Mouse (Mus musculus) left cerebral cortex, postnatal 10 days (tissue): ENCODE results near the gene Galt. TPM values are rescaled to one million over a fixed set of nuclear protein-coding genes. Genes with fewer than 3 reads are reported as not detected.

ENCODE experiments used
- DNase-seq, 2 experiments: peaks; one replicate each; pipeline ENCODE4 v3.0.0; 2021 to 2022; ENCODE audit warnings: low spot score in 2 of 2, mixed read lengths in 1 of 2; ENCODE audit errors: extremely low spot score in 1 of 2
- intact Hi-C: fragments of 180-260 bp; cut with DNase I; formaldehyde crosslinking; loops from one replicate; pipeline ENCODE4 v1.15.1; 2025
- total RNA-seq, 2 experiments: library from RNA; stranded (reverse); gene quantifications; 2 replicates each; pipeline ENCODE4 v1.2.3; 2021

Galt gene
- 10 to 100 TPM; 93.6 to 94.7 TPM for total RNA-seq

GRCm38 (mm10) chr4:41754797-41755337 lies at the start of gene Galt:
Gene Galt, plus strand, starts transcription at chr4:41755228.
- intact Hi-C loops, result no loop called here
- no peak for DNase-seq

DNA sequence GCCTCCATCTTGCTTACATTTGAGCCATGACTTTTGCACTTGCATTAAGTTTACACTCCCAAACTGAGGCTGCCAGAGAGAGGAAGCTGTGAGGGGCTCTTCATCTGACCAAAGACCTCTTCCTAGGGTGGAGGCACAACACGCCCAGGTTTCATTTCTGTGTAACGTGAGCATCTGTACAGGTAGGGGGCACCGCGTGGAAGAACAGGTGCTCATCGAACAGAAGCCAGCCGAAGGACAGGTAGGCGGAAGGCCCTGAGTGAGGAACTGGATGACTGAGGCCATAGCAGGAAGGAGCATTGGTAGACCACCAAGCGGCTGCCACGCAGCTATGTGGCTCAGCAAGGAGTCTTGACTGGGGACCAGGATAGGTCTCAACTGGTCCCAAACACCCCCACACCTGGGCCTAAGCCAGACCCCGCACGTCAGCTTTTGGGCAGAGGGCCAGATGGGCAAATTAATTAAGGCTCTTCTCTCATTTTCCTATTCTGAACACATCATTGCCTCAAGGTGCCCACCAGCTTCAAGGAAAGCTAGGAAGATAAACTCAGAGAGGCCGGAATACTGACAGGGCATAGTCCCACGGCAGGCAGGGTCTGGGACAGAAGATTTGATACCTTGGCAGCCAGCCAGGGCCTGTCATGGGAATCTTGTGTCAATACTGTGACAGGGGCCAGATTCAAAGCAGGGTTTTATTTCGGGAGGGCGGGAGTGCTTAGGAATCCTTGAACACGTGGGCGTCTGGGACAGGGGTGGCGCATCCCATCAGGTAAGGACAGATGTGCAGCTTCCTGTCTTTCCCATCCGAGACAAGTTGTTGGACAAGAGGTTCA lies 48.9 kb upstream of the Galt start:
- intact Hi-C loops, result loop anchor here (5.0 kb wide), 1 partner anchor 99 kb away; no protein-coding TSS in a partner anchor
- peak in 1 of 2 experiments; percentile 58 for DNase-seq

GRCm38 (mm10) chr4:41707011-41707535 lies 48.0 kb upstream of the Galt start:
- DNase-seq, result peak; percentile 66 to 77
- intact Hi-C loops, result loop anchor here (5.0 kb wide), 1 partner anchor 100 kb away; no protein-coding TSS in a partner anchor

DNA sequence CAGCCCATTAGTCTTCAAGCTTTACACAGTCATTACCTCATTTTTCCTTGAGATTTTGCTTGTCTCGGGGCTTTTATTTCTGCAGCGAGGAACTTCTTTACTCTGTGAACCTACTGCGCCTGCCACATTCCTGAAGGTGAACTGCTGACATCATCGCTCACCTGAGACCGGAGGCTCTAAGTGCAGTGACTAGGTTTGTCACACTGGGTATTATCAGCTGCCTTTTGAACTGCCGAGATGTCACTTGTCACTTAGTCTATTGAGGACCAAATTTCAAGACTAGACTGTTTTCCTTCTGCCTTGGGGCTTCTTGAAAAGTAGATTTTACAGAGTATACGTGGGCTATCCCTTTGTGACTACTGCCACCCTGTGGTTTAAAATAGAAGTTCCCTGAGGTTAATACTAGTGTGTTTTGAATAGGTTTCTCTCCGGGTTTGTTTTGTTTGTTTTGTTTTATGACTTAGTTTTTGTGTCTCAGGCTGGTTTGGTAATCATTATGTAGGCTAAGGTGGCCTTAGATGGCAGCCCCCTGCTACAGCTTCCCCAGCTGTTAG lies 46.8 kb upstream of the Galt start:
- intact Hi-C loops, result loop anchor here (2.0 to 5.0 kb wide), 2 partner anchors 101 to 239 kb away; no protein-coding TSS in a partner anchor

GRCm38 (mm10) chr4:41710229-41710628 lies 44.8 kb upstream of the Galt start:
- peak in 1 of 2 experiments; percentile 9 for DNase-seq
- intact Hi-C loops, result no loop called here

More for the DNA sequence above, 46.8 kb upstream of the Galt start:
- DNase-seq, result peak; percentile 9 to 69

- intact Hi-C loops, result no loop called here
- DNase-seq, result peak in 1 of 2 experiments; percentile 46
Observed at GRCm38 (mm10) chr4:41711705-41712375, 43.2 kb upstream of the Galt start.

DNA sequence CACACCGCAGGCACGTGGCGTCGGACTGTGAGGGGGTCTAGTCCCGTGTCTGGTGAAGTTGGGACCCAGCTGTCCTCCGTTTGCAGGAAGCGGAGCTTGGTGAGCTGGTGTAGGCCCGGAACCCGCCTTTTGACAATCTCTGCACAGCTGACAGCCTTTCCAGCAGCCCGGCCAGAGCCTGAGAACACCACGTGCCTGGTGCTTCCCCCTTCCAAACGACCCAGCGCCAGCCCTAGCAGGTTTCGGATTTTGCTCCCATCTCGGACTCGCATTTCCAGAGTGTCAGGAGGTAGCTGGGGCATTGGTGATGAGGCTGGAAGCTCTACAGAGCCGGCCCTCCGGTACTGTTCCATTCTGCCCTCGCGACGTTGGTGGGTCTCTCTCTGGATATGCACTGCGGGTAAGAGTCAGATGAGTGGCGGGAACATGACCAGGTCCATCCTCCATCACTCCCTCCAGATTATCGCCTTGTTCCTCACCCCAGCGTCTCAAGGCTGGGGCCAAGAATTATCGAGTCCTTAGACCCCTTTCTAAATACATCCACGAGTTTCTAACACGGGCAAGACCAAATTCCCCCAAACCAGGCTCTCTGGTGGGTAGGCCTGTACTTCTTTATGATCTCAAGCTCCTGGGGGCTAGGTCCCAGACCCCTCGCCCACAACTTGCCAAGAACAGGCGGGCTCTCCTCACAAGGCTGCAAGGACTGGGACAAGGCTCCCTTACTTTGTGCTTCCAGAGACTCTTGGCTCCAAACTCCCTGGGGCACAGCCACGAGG lies 42.4 kb upstream of the Galt start:
- peak in 1 of 2 experiments; percentile 48 for DNase-seq
- intact Hi-C loops, result no loop called here

- intact Hi-C loops, result no loop called here
- DNase-seq, result peak; percentile 63 to 88
Observed at GRCm38 (mm10) chr4:41713197-41714067, 41.6 kb upstream of the Galt start, which contains the start of gene Rpp25l. Gene Rpp25l, minus strand, starts transcription at chr4:41713534.

- peak; percentile 77 to 78 for DNase-seq
- intact Hi-C loops, result no loop called here
Observed at GRCm38 (mm10) chr4:41714276-41714675, 40.8 kb upstream of the Galt start.

DNA sequence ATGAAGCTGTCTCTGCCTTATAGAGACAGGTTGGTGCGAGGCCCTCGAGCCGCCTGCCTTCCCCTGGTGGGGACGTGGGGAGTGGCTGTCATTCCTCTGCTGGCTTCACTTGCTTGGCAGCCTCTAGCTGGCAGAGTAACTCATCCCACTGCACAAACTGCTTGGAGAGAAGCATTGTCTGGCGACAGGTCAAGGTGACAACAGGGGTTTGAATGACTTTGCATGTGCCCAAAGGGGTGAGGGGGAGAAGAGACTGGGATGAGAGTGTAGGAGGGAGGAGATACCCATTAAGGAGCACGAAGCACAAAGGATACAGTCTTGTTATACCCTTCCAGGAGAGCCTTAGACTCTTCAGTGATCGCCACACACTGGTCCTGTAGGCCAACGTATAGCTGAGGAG lies 39.9 kb upstream of the Galt start:
- DNase-seq, result no peak
- intact Hi-C loops, result no loop called here

DNA sequence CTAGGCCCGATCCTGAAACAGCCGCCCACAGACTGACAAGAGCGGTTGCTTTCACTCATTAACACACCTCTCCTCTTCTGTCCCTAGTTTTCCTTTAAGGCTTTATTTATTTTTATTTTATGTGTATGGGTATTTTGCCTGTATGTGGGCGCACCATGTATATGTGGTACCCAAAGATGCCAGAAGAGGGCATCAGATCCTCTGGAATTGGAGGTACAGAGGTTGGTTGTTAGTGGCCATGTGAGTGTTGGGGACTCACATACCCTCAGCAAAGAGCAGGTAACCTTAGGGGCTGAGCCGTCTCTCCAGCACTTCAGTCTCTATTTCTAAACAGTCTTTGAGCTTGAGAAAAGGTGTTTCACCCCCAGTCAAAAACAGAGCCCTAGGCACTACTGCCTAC lies 39.4 kb upstream of the Galt start:
- peak in 1 of 2 experiments; percentile 36 for DNase-seq

GRCm38 (mm10) chr4:41716834-41717233 lies 38.2 kb upstream of the Galt start:
- DNase-seq, result peak in 1 of 2 experiments; percentile 17
- intact Hi-C loops, result no loop called here

More for the DNA sequence above, 39.4 kb upstream of the Galt start:
- intact Hi-C loops, result no loop called here

- intact Hi-C loops, result no loop called here
- peak; percentile 92 to 96 for DNase-seq
Observed at GRCm38 (mm10) chr4:41722918-41723351, 32.1 kb upstream of the Galt start, which contains the start of gene Dctn3. Gene Dctn3, minus strand, starts transcription at chr4:41723170.

DNA sequence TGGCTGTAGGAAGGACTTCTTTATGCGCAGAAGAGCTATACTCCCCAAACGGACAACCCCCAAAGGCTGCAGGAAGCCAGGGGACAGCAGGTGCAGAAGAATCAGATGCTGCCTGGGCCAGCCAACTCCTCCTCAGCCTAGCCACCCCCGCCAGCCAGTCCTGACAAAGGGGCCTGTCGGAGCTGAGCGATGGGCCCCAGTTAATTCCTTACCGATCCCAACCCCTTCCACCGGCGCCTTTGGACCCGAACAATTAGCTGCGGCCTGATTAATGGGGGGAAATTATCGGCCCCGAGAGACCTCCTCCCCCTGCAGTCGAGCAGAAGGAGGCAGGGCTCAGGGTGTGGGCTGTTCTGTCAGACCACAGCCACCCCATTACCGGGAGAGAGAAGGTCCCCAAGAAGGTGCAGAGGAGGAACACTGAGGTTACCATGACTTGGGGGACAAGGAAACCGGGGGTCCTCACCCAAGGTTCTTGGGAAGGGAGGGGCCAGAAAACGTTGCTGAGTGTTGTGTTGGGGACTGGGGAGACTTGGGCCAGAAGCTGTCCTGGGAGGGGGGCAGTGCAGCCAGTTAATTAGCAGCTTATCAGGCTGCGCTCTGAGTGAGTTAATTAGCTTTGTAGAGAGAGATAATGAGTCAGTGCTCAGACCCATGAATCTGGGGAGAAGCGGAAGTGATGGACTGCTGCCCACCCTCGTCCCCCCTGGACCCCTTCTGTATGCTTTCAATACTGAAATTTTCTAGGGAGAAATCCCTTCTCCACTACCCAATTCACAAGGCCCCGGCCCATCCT lies 28.0 kb upstream of the Galt start:
- intact Hi-C loops, result no loop called here
- DNase-seq, result no peak

GRCm38 (mm10) chr4:41731052-41731765 lies 23.8 kb upstream of the Galt start, which contains the start of gene Arid3c:
Gene Arid3c, minus strand, starts transcription at chr4:41731142.
- DNase-seq, result no peak
- intact Hi-C loops, result no loop called here
